Mouse (Mus musculus): ENCODE measurements around the gene Tmem63c.

The Tmem63c gene

GRCm38 (mm10) chr12:87021040-87021439 is at the start of gene Tmem63c:
Tmem63c (plus strand) TSS chr12:87021340.
- DNase-seq (ENCODE audit: low spot score) = no peak

- no peak for DNase-seq (ENCODE audit: low spot score)
Measured at GRCm38 (mm10) chr12:86973216-86973615, 47.9 kb upstream of the Tmem63c start.

- DNase-seq (ENCODE audit: low spot score) = no peak
Measured at GRCm38 (mm10) chr12:86973706-86974105, 47.4 kb upstream of the Tmem63c start.

GRCm38 (mm10) chr12:86974387-86975288 is 46.5 kb upstream of the Tmem63c start:
- no peak for DNase-seq (ENCODE audit: low spot score)

- DNase-seq (ENCODE audit: low spot score) = no peak
Measured at GRCm38 (mm10) chr12:86975761-86976160, 45.4 kb upstream of the Tmem63c start.

- no peak for DNase-seq (ENCODE audit: low spot score)
Measured at GRCm38 (mm10) chr12:86976511-86977168, 44.5 kb upstream of the Tmem63c start.

- DNase-seq (ENCODE audit: low spot score) = no peak
Measured at GRCm38 (mm10) chr12:86977833-86978232, 43.3 kb upstream of the Tmem63c start.

- no peak for DNase-seq (ENCODE audit: low spot score)
Measured at GRCm38 (mm10) chr12:86981180-86981579, 40.0 kb upstream of the Tmem63c start.

GRCm38 (mm10) chr12:86983470-86984193 is 37.5 kb upstream of the Tmem63c start:
- no peak for DNase-seq (ENCODE audit: low spot score)

GRCm38 (mm10) chr12:86984194-86984555 is 37.0 kb upstream of the Tmem63c start:
- DNase-seq (ENCODE audit: low spot score) = no peak

- DNase-seq (ENCODE audit: low spot score) = no peak
Measured at GRCm38 (mm10) chr12:86986562-86986961, 34.6 kb upstream of the Tmem63c start.

GRCm38 (mm10) chr12:86988227-86988626 is 32.9 kb upstream of the Tmem63c start:
- DNase-seq (ENCODE audit: low spot score) = no peak

- no peak for DNase-seq (ENCODE audit: low spot score)
Measured at GRCm38 (mm10) chr12:86989378-86989777, 31.8 kb upstream of the Tmem63c start.

- DNase-seq (ENCODE audit: low spot score) = no peak
Measured at GRCm38 (mm10) chr12:86989890-86990754, 31.0 kb upstream of the Tmem63c start, which contains the start of gene Zdhhc22. Zdhhc22 (minus strand) TSS chr12:86990430.

GRCm38 (mm10) chr12:86990755-86991110 is 30.4 kb upstream of the Tmem63c start:
- DNase-seq (ENCODE audit: low spot score) = no peak

GRCm38 (mm10) chr12:86994166-86994565 is 27.0 kb upstream of the Tmem63c start:
- no peak for DNase-seq (ENCODE audit: low spot score)

- no peak for DNase-seq (ENCODE audit: low spot score)
Measured at GRCm38 (mm10) chr12:86994776-86995175, 26.4 kb upstream of the Tmem63c start.

- DNase-seq (ENCODE audit: low spot score) = no peak
Measured at GRCm38 (mm10) chr12:86995931-86996330, 25.2 kb upstream of the Tmem63c start.

GRCm38 (mm10) chr12:86998699-86999098 is 22.4 kb upstream of the Tmem63c start:
- DNase-seq (ENCODE audit: low spot score) = no peak

GRCm38 (mm10) chr12:86999283-86999820 is 21.8 kb upstream of the Tmem63c start:
- no peak for DNase-seq (ENCODE audit: low spot score)

- DNase-seq (ENCODE audit: low spot score) = no peak
Measured at GRCm38 (mm10) chr12:87000151-87000839, 20.8 kb upstream of the Tmem63c start.

All from layer of hippocampus, adult 9-10 months (tissue).